Mouse (Mus musculus) cerebellum, postnatal 36 days (tissue): ENCODE data around the gene Loxl4.

ENCODE experiments used
- DNase-seq, 2 experiments: peaks; one replicate each; pipeline ENCODE4 v3.0.0; 2021 to 2022; ENCODE audit warnings: mixed read lengths in 2 of 2

Gene Loxl4

GRCm38 (mm10) chr19:42612654-42613053, at the start of gene Loxl4:
Gene Loxl4, minus strand, starts transcription at chr19:42612813.
- peak in 1 of 2 experiments; percentile 39 for DNase-seq

- DNase-seq: no peak
Measured at GRCm38 (mm10) chr19:42661430-42662164, 49.0 kb upstream of the Loxl4 start.

GRCm38 (mm10) chr19:42660244-42660565, 47.6 kb upstream of the Loxl4 start:
- no peak for DNase-seq

GRCm38 (mm10) chr19:42659354-42660243, 47.0 kb upstream of the Loxl4 start:
- peak; percentile 29 to 39 for DNase-seq

GRCm38 (mm10) chr19:42658435-42659135, 46.0 kb upstream of the Loxl4 start:
- DNase-seq: no peak

GRCm38 (mm10) chr19:42657769-42658168, 45.2 kb upstream of the Loxl4 start:
- DNase-seq: no peak

GRCm38 (mm10) chr19:42657306-42657705, 44.7 kb upstream of the Loxl4 start:
- DNase-seq: no peak

- peak; percentile 74 to 77 for DNase-seq
Measured at GRCm38 (mm10) chr19:42655006-42655405, 42.4 kb upstream of the Loxl4 start.

- no peak for DNase-seq
Measured at GRCm38 (mm10) chr19:42653091-42653490, 40.5 kb upstream of the Loxl4 start.

GRCm38 (mm10) chr19:42652425-42652824, 39.8 kb upstream of the Loxl4 start:
- DNase-seq: no peak

- no peak for DNase-seq
Measured at GRCm38 (mm10) chr19:42640211-42640610, 27.6 kb upstream of the Loxl4 start.

GRCm38 (mm10) chr19:42639544-42639943, 26.9 kb upstream of the Loxl4 start:
- no peak for DNase-seq

- no peak for DNase-seq
Measured at GRCm38 (mm10) chr19:42638604-42639481, 26.2 kb upstream of the Loxl4 start.

- DNase-seq: no peak
Measured at GRCm38 (mm10) chr19:42636631-42637030, 24.0 kb upstream of the Loxl4 start.

- DNase-seq: no peak
Measured at GRCm38 (mm10) chr19:42633650-42634049, 21.0 kb upstream of the Loxl4 start.

- no peak for DNase-seq
Measured at GRCm38 (mm10) chr19:42632301-42632700, 19.7 kb upstream of the Loxl4 start.

- no peak for DNase-seq
Measured at GRCm38 (mm10) chr19:42631541-42631961, 18.9 kb upstream of the Loxl4 start.

GRCm38 (mm10) chr19:42628068-42628467, 15.5 kb upstream of the Loxl4 start:
- DNase-seq: no peak

GRCm38 (mm10) chr19:42613647-42614225, 1.1 kb upstream of the Loxl4 start:
- DNase-seq: no peak

GRCm38 (mm10) chr19:42613116-42613515, 503 bp upstream of the Loxl4 start:
- no peak for DNase-seq

GRCm38 (mm10) chr19:42611746-42612145, 867 bp downstream of the Loxl4 start:
- DNase-seq: no peak

GRCm38 (mm10) chr19:42609716-42610115, 2.9 kb downstream of the Loxl4 start:
- DNase-seq: no peak
